Mouse (Mus musculus) CH12F3 (cell line): ENCODE measurements around the gene Gm15155.
"Not testable (repeated sequence)": the region's sequence is repeated elsewhere in the genome, so short reads cannot be mapped to it uniquely, and the experiment has no call there.

Experiments
- in situ Hi-C: fragments of 300-500 bp; cut with MboI; formaldehyde crosslinking; loops from 2 replicates; pipeline ENCODE4 v1.14.3; 2020; ENCODE audit warnings: low sequenced_read_pairs

Gene Gm15155

GRCm38 (mm10) chrX:155624341-155624841, at the start of gene Gm15155:
Gene Gm15155, plus strand, starts transcription at chrX:155624741.
- in situ Hi-C loops = no loop called here

DNA sequence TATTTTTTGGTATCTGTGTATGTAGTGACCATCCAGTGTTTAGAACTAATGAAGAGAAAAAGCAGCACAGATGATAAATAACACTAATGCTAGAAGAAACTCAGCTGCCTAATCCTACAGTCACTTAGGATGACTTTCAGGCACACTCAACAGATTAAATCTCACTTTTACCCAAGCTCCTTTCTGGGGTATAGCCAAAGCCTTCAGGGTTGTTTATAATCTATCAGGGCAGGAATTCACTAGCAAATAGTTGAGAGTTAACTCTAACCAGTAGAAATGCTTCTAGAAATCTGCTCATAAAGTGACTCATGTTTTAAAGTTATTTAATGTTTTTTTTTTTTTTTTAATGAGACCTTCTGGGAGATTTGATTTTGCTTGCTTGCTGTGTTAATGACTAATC, 44.8 kb upstream of the Gm15155 start:
- in situ Hi-C loops = no loop called here

DNA sequence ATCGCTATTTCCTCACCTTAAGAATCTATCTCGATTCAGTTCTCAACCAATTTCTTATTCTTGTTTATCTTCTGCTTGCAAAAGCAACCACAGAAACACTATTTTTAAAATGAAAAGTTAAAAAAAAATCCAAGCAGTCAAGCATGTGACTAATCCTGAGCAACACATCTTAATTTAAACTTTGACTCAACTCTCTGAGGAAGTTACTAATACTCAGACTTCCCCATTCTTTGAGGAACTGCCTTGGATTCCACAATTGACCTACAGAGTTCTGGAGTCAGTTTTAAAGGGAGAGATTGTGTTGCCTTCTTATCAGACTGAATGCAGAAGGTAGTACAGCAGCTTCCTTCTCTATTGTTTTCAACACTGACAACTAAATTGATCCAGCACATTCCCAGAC, 40.0 kb upstream of the Gm15155 start:
- in situ Hi-C loops = no loop called here

- in situ Hi-C loops = no loop called here
These were observed 33.1 kb upstream of the Gm15155 start for GRCm38 (mm10) chrX:155591490-155591889.

DNA sequence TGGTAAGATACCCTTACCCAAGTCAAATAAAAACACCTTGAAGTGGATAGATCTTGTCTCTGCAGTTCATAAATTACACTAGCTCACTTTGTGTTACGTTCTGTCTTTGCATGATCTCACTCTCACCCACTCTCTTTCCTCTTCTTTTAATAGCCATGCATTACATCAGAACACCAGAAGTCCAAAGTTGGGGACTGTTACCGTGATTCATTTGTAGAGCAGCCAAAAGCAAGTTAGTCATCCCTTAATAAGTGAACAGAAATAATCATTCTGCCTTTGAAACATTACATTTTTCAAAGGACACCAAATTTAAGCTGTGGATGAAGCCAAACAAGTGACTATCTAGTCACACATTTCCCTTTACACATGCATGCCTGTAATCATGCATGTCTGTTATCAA, 32.1 kb upstream of the Gm15155 start:
- in situ Hi-C loops = no loop called here

DNA sequence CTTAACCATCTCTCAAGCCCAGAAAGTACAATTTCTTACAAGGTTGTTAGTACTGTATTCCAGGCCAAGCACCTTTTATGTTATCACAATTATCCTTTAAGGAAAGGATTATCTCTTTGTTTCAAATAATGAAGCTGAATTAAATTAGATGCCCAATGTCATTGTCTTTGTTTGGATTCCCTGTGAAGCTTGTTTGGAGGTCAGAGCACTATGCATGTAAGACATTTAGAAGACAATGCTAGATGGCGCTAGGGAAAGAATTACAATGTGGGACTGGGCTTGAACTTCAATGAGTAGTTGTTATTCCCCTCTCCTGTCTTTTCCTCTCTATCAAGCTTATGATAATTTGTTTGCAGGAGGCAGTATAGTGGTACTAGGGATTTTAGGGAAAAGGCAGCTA, 29.9 kb upstream of the Gm15155 start:
- in situ Hi-C loops = no loop called here

GRCm38 (mm10) chrX:155596390-155596789, 28.2 kb upstream of the Gm15155 start:
- in situ Hi-C loops = no loop called here

GRCm38 (mm10) chrX:155601196-155601595, 23.3 kb upstream of the Gm15155 start:
- in situ Hi-C loops = no loop called here

- in situ Hi-C loops = no loop called here
These were observed 2.0 kb upstream of the Gm15155 start for GRCm38 (mm10) chrX:155622527-155622926.

- in situ Hi-C loops = no loop called here
These were observed 1.5 kb upstream of the Gm15155 start for GRCm38 (mm10) chrX:155622961-155623599.

GRCm38 (mm10) chrX:155623701-155624281, 750 bp upstream of the Gm15155 start, which contains the start of gene Ptchd1:
Gene Ptchd1, minus strand, starts transcription at chrX:155623814.
- in situ Hi-C loops = no loop called here

GRCm38 (mm10) chrX:155624895-155625294, 354 bp downstream of the Gm15155 start:
- in situ Hi-C loops = no loop called here

DNA sequence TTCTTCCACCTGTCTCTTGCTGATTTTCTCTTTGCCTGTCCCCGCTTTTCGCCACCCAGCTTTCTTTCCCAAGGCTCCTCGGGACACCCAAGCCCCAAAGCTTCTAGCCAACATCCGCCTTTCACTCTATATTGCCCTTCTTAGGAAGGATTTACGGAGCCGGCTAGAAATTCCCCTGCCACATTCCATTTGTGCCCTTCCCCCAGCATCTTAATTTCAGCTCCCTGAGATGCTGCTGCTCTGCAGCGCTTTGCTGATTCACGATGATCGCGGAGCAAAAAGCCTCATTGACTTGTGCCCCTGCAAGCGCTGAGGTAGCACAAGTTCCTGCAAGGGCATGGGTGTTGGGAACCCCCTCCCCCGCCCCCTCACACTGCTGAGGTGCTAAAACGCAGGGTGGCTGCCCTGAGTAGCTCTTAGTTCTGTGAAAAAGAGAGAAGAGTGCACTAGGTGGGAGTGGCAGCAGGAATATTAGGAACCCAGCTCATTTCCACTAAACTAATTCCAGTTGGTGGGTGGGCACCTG, 1.2 kb downstream of the Gm15155 start:
- in situ Hi-C loops = no loop called here

- in situ Hi-C loops = no loop called here
These were observed 19.4 kb downstream of the Gm15155 start for GRCm38 (mm10) chrX:155643975-155644374.

GRCm38 (mm10) chrX:155645975-155646374, 21.4 kb downstream of the Gm15155 start:
- in situ Hi-C loops = no loop called here

DNA sequence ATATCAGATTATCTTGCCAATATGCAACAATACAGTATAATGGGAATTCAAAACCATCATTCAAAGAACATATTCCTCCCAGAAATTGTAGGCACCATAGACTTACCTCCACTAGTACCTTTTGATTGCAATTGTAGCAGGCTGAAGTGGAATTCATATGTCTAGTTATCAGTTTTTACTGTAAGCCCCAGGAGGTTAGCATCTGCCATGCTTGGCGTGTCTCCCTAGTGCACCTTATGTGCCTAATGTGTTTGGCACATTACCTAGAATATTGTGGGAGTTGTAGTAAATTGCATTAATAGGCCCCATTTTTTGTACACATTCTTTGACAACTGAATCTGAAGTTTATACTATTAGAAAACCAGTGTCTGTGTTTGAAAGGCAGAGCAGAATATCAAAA, 33.4 kb downstream of the Gm15155 start:
- in situ Hi-C loops = no loop called here

- in situ Hi-C loops = not testable (repeated sequence)
These were observed 65.9 kb downstream of the Gm15155 start for GRCm38 (mm10) chrX:155690440-155690839.

DNA sequence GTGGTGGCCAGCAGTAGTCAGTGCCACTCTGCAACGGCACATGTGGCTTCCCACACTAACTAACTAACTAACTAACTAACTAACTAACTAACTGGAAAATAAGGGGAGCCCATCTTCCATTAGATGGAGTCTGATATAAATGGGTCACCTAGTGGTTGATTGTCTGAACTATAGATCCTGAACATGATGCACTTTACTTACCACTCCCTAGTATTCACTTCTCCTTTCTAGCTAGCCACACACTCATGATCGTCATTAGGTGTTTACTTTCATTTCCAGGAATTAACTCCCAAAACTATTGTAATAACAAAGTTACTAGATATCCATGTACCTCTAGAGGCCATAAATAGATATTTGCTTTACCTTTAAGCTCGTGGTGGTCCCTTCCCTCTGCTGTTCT, 99.6 kb downstream of the Gm15155 start:
- in situ Hi-C loops = no loop called here

DNA sequence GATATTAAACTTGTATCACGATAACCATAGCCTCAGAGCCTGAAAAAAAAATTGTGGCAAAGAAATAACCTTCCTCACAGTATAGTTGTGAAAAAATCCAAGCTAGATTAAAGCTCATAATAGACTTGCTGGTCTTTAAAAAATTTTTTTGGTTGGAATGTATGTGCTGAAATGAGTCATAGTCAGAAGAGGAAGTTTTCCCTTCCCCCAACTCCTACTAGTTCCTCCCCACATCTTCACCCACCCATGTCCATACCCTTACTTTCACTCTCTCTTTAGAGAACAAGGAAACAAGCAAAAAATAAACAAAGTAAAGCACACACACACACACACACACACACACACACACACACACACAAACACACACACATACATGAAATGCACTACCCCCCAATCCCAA, 103.8 kb downstream of the Gm15155 start:
- in situ Hi-C loops = no loop called here

DNA sequence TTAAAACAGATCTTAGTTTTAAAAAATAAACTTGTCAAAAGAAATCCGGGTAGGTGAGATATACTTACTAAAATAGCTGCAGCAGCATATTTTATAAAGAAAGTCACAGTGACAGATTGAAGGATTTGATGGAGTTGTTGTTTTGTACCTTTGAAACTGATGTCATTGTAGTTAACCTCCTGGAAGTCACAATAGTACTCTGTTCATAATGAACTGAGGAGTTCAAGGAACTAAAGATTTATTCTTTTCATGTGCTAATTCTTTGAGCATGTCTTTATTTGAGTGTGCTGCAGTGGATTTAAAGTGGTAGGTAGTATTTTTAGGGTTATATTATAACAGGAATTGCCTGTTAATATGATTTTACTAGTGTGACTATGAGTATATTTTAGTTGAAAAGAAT, 263.6 kb downstream of the Gm15155 start:
- in situ Hi-C loops = no loop called here

GRCm38 (mm10) chrX:155900040-155900439, 275.5 kb downstream of the Gm15155 start:
- in situ Hi-C loops = no loop called here

- in situ Hi-C loops = no loop called here
These were observed 277.2 kb downstream of the Gm15155 start for GRCm38 (mm10) chrX:155901742-155902141.
